Mouse (Mus musculus) thymus, adult 2 months (tissue): Measurements from ENCODE around the gene Mlf2. TPM values are rescaled to one million over a fixed set of nuclear protein-coding genes. Genes with fewer than 3 reads are reported as not detected.
A peak's percentile ranks its signal among the peaks of the same experiment; 100 is the strongest.

Experiments used
- DNase-seq: peaks from one replicate; pipeline ENCODE4 v3.0.0; 2021
- H3K27ac ChIP-seq: fragments of 200-500 bp; 2 replicates; pipeline ENCODE4 v1.5.1; 2012; ENCODE audit warnings: low read length, control low read depth; ENCODE audit not compliant: control insufficient read depth, insufficient read depth
- H3K27me3 ChIP-seq: fragments of 200-500 bp; 2 replicates; pipeline ENCODE4 v1.6.1; 2012; ENCODE audit warnings: mild to moderate bottlenecking, low read length, moderate library complexity, mixed read lengths; ENCODE audit not compliant: control insufficient read depth, insufficient read depth
- H3K36me3 ChIP-seq: fragments of 200-500 bp; 2 replicates; pipeline ENCODE4 v1.6.1; 2012; ENCODE audit warnings: mild to moderate bottlenecking, low read length, moderate library complexity; ENCODE audit not compliant: control insufficient read depth, insufficient read depth
- H3K4me1 ChIP-seq: fragments of 200-500 bp; replicated peaks from 2 replicates; pipeline ENCODE4 v1.6.1; 2012; ENCODE audit warnings: low read length; ENCODE audit not compliant: control insufficient read depth, insufficient read depth
- H3K4me3 ChIP-seq: fragments of 200-500 bp; 2 replicates; pipeline ENCODE4 v1.5.1; 2012; ENCODE audit warnings: mild to moderate bottlenecking, low read length, control low read depth, moderate library complexity; ENCODE audit not compliant: control insufficient read depth, insufficient read depth
- CTCF ChIP-seq: fragments of 200-500 bp; IDR thresholded peaks from 2 replicates; pipeline ENCODE4 v1.5.1; 2012; ENCODE audit warnings: mild to moderate bottlenecking, control low read depth, low read length, moderate library complexity, borderline replicate concordance; ENCODE audit not compliant: control insufficient read depth, poor library complexity, insufficient read depth; ENCODE audit errors: extremely low read depth
- POLR2A ChIP-seq: fragments of 200-500 bp; IDR thresholded peaks from 2 replicates; pipeline ENCODE4 v1.6.1; 2012; ENCODE audit warnings: mild to moderate bottlenecking, low read length, control low read depth, moderate library complexity; ENCODE audit not compliant: control insufficient read depth, poor library complexity, insufficient read depth; ENCODE audit errors: extremely low read depth
- WGBS: fragments of 180-500 bp; shearing (Covaris S2); methylation state at CpG from one replicate; pipeline ENCODE4 v1.1.7; 2018; 5-methylcytosine and 5-hydroxymethylcytosine counted together
- polyA plus RNA-seq: library from polyadenylated mRNA; depleted of rRNA; stranded (reverse); fragments of >200 nt; gene quantifications from 2 replicates; pipeline ENCODE4 v1.2.3, GENCODE M21; 2012; rRNA removed

Gene Mlf2
- polyA plus RNA-seq, result 404 and 428 TPM in 2 replicates

DNA sequence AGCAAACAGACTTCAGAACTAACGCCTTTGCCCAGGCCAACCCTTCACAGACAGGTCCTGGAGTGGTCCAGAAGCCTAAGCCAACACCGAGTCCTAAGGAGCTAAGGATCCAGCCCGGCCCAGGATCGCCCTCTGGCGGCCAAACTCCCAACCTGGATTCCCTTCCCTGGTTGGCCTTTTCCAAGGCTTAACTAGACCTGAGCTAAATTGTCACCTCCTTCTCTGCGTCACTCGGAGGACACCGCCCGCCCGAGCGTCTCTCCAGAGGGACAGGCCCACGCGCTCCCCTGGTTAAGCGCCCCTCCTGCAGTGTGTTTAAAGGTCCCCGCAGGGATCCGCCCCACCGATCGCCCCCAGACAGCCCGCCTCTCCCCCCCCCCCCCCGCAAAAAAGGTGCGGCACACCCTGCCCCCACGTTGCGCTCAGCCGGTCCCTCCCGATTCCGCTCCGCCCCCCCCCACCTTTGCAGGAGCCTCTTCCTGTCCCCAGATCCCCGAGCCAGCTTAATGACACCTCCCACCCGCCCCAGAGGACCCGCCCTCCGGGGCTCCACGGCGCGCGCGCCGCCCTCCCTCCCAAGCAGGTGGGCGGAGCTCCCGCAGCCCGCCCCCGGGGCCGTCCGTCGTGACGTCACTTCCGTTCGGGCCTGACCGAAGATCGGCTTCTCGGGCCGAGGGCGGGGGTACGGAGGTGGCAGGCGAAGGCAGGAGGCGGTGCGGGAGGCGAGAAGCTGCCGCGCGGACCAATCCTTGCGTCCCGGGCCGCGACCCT, at the start of gene Mlf2:
Gene Mlf2 (plus strand): TSS at position 633 of the 771 bp plus-strand sequence.
- 1% methylated on average over 62 of the region's 64 CpGs for WGBS
- peak; percentile 98 for DNase-seq
- TF ChIP-seq POLR2A, result peak; percentile 86
- TF ChIP-seq CTCF, result peak; percentile 92
- Histone ChIP-seq H3K36me3 (peaks cover 17% of the 10 kb centered on the region), H3K4me1 (peaks cover 10% of the 10 kb centered on the region), H3K27ac (peak within 1 kb of the TSS; percentile 22), H3K27me3 (no peaks in the 10 kb centered on the region), H3K4me3 (peak within 1 kb of the TSS; percentile 81)

DNA sequence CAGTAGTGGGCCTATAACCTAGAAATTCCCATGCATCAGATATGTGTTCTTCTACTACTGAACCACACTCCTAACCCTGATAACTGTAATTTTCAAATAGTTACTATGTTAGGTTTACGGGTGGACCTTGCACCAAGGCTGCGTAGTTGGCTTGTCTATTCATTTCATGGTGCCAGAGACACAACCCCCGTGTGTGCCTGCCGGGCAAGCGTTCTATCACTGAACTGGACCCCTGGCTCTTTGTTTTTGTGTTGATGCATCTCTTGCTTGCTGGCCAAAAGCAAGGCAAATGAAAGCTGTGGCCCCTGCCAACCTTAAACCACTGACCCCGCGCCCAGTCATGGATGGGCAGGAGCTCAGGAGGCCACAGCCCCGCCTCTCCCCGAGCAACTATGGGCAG, 49.4 kb upstream of the Mlf2 start:
- Histone ChIP-seq H3K36me3 (peaks cover 43% of the 10 kb centered on the region), H3K27ac (peak overlapping the region; percentile 30; the same call in 1 of the 2 replicates), H3K4me1 (peaks cover 41% of the 10 kb centered on the region), H3K27me3 (no peaks in the 10 kb centered on the region), H3K4me3 (peak overlapping the region; percentile 19)
- WGBS, result 97% methylated on average over 9 of the region's 9 CpGs
- no peak for TF ChIP-seq CTCF
- TF ChIP-seq POLR2A, result no peak
- no peak for DNase-seq

DNA sequence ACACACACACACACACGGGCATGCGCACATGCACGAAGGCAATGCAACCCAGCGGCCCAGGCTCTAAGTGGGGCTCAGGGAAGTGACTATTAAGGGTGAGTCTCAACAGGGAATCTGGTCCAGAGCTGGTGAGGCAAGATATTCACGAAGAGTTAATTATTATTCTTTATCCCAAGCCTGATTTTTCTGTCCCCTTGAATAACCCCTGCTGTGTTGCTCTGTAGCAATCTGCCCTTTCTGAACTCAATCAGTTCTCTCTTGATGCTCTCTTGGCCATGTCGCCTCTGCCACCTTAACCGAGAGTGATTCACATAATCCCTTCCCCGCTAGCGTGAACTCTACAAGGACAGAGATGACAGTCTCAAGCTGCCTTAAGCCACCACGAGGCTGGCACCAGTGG, 47.8 kb upstream of the Mlf2 start:
- Histone ChIP-seq H3K4me3 (no peak overlapping the region), H3K27ac (no peak overlapping the region), H3K4me1 (peaks cover 42% of the 10 kb centered on the region), H3K36me3 (peaks cover 28% of the 10 kb centered on the region), H3K27me3 (no peaks in the 10 kb centered on the region)
- WGBS, result 94% methylated on average over 10 of the region's 10 CpGs
- no peak for TF ChIP-seq POLR2A
- TF ChIP-seq CTCF, result no peak
- DNase-seq, result no peak

DNA sequence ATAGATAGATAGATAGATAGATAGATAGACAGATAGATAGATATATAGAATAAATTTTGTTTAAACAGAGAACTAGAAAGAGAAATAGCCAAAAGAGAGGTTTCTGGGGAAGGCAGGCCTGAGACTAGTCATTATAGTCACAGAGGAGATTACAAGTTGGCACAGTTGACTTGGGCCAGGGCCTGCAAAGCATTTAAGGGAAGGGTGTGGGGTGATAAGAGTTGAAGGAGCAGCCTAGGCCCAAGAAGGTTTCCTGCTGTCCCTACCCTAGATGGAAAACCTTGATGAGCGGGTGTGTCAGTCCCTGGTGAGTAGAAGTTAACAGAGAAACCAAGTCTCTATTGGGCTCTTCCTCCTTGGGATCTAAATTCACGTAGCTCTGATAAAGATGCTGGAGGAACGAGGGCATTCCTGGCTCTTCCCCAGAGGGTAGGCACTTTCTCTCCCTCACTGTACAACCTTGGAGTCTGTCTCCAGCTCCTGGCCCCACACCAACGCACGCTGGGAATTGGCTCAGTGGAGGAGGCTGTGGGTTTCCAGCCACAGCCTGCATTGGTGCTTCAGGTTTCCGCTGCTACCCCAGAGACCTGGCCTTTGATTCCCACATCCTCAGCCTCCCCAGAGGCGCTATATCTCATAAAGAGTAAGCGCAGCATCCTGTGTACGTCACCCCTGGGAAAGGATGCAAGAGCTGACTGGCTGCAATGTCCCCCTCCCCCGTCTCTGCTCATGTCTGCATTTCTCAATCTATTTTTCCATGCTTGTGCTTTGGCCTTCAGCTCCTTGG, 46.3 kb upstream of the Mlf2 start:
- Histone ChIP-seq H3K4me1 (peaks cover 48% of the 10 kb centered on the region), H3K27me3 (no peaks in the 10 kb centered on the region), H3K27ac (peak overlapping the region; percentile 95), H3K4me3 (peak overlapping the region; percentile 73), H3K36me3 (peaks cover 19% of the 10 kb centered on the region)
- TF ChIP-seq POLR2A (no peak), CTCF (no peak)
- peak; percentile 77 for DNase-seq
- 35% methylated on average over 10 of the region's 10 CpGs for WGBS

DNA sequence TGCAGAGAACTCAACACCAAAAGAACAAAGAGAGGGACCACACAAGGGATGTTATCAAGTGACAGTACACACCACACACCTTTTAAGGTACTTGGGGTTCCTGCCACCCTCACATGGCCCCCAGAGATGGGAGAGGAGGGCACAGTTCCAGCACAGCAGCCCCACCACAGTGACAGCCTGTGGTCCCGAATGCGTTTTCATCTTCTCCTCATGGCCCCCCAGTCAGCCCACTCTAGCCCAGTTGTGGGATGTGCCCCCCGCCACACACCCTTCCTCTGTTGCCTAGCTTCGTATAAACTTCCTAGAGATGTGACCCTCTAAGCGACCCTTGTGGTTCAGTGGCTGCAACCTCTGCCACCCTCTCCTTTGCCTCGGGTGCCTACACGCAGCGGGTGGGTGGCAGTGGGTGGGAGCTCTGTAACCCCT, 45.2 kb upstream of the Mlf2 start:
- TF ChIP-seq POLR2A (0 out of 2 replicates have a peak, but pooled peaks have one; percentile 34), CTCF (0 out of 2 replicates have a peak, but pooled peaks have one; percentile 19)
- Histone ChIP-seq H3K4me1 (peaks cover 52% of the 10 kb centered on the region), H3K36me3 (peaks cover 14% of the 10 kb centered on the region; the same call in 1 of the 2 replicates), H3K27me3 (no peaks in the 10 kb centered on the region), H3K4me3 (peak overlapping the region; percentile 73), H3K27ac (peak overlapping the region; percentile 95)
- DNase-seq, result peak; percentile 64
- WGBS, result 15% methylated on average over 8 of the region's 8 CpGs

DNA sequence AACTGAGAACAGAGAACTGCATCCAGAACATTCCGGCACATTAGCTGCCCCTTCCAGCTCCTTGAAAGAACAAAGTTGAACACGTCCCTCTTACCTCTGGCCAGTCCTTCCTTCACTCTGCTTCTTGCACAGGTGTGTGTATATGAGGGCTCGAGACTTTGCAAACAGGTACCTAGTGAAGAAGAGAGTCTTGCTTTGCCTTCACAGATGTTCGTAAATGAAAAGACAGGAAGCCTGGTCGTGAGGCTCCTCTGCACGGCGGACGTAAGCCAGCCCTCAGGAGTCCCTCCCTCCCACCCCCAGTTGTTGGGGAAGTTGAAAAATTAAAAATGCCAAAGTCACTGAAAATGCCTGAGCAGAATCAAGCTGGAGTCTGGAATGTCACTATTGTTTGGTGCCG, 43.2 kb upstream of the Mlf2 start, which contains the start of gene Cd4:
Gene Cd4 (minus strand): TSS at position 236 of the 400 bp plus-strand sequence.
- peak within 1 kb of the TSS; percentile 97 for H3K27ac ChIP-seq
- peak; percentile 60 for DNase-seq
- H3K27me3 ChIP-seq, result no peaks in the 10 kb centered on the region
- H3K4me1 ChIP-seq, result peaks cover 52% of the 10 kb centered on the region
- WGBS, result 26% methylated on average over 9 of the region's 9 CpGs
- H3K4me3 ChIP-seq, result peak within 1 kb of the TSS; percentile 89
- TF ChIP-seq CTCF, result no peak
- no peak for TF ChIP-seq POLR2A
- peaks cover 13% of the 10 kb centered on the region; the same call in 1 of the 2 replicates for H3K36me3 ChIP-seq
